Mouse (Mus musculus): Measurements from ENCODE around the gene Acot7.

- TF ChIP-seq GATA1 (IDR thresholded peaks at IDR 0.05; ENCODE audit: low read length) = no peak
- no peak for TF ChIP-seq TAL1 (IDR thresholded peaks at IDR 0.05; ENCODE audit: low read length)
Measured at GRCm38 (mm10) chr4:152146033-152146827, 31.7 kb upstream of the Acot7 start.
